Mouse (Mus musculus): Measurements from ENCODE around the gene Arf1. TPM values are rescaled to one million over a fixed set of nuclear protein-coding genes. Genes with fewer than 3 reads are reported as not detected.
"Not testable (repeated sequence)": the region's sequence is repeated elsewhere in the genome, so short reads cannot be mapped to it uniquely, and the experiment has no call there.

Gene Arf1
- total and polyA plus RNA-seq, 2 experiments from 2014 or later, result 372 to 685 TPM

DNA sequence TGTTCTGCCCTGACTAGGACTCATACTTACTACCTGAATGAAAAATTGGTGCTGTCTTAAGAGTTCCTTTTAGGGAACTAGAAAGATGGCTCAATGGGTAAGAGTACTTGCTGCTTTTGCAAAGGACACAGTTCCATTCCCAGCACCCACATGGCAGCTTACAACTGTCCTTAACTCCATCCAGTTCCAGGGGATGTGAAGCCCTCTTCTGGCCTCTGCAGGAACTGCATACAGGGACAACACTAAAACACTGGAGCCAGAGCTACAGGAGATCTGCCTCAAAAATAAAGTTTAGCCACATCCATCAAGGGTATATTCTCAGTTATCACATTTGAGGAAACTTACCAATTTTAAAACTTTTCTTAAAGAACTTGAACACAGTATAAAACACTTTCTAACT, 9.0 kb downstream of the Arf1 start:
- Histone ChIP-seq H3K27me3 (ENCODE audit: insufficient read depth, low read length) (no peaks in the 10 kb centered on the region), H3K9me3 (ENCODE audit: low read length) (no peaks in the 10 kb centered on the region), H3K4me1 (ENCODE audit: insufficient read depth) (0 out of 2 replicates have a peak, but pooled peaks cover 7% of the 10 kb centered on the region), H3K27ac (ENCODE audit: low read depth, low read length) (no peak overlapping the region), H3K36me3 (ENCODE audit: insufficient read depth) (no peaks in the 10 kb centered on the region), H3K4me2 (ENCODE audit: low read depth) (no peak overlapping the region), H3K9ac (no peak overlapping the region), H3K4me3 (ENCODE audit: low read depth, low read length) (no peak overlapping the region)
- DNase-seq, result no peak
- ATAC-seq, result no peak
- TF ChIP-seq CTCF (IDR thresholded peaks at IDR 0.05; ENCODE audit: low read depth), result peak; percentile 50

DNA sequence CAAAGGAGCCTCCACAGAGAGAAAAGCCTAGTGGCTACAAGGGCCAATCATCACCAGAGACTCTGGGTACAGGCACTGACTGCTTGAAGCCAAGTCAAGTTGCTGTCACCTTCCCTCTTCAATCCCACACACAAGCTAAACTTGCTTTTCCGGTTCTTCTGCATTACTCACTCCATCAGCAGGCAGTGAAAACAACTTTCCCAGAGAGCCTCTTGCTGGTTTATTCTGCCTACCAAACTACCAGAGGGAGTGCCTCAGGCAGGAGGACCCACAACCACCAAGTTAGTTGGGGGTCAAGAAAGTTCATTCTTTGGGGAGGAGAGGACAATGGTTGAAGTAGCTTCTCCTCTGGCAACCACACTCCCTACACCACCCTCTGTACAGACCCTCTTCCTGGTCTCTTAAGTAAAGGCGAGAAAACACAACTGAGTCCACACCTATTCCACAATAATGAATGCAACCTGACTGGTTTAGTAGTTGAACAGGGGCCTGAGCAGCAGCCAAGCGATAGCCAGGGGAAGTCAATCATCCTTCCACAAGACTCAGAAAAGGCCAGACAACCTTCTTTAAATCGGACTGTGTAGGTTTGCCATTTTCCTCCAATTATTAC, 9.6 kb downstream of the Arf1 start:
- Histone ChIP-seq H3K9ac (no peak overlapping the region), H3K4me3 (ENCODE audit: low read depth, low read length) (no peak overlapping the region), H3K9me3 (ENCODE audit: low read length) (no peaks in the 10 kb centered on the region), H3K27me3 (ENCODE audit: insufficient read depth, low read length) (no peaks in the 10 kb centered on the region), H3K4me2 (ENCODE audit: low read depth) (no peak overlapping the region), H3K4me1 (ENCODE audit: insufficient read depth) (0 out of 2 replicates have a peak, but pooled peaks cover 7% of the 10 kb centered on the region), H3K36me3 (ENCODE audit: insufficient read depth) (no peaks in the 10 kb centered on the region), H3K27ac (ENCODE audit: low read depth, low read length) (no peak overlapping the region)
- DNase-seq (no peak), ATAC-seq (no peak)
- WGBS, result 92% methylated on average over 4 of the region's 4 CpGs
- TF ChIP-seq CTCF (IDR thresholded peaks at IDR 0.05; ENCODE audit: low read depth), result no peak

DNA sequence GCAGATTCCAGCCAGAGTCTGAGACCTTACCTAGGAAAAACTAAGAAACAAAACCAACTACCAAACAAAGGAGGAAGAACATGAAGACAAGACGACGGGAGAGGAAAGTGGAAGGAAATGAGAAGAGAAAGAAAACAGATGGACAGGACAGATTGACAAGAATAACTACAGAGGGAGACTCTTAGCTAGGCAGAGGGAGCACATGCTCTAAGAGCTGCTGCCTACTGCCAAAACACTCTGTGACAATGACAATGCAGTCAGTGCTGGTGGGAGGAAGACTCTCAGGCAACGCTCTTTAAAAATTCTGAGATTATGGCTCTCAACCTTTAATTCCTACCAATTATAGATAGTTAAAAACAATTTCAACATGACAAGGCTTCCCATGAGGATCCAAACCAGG, 11.1 kb downstream of the Arf1 start:
- Histone ChIP-seq H3K4me1 (ENCODE audit: insufficient read depth) (0 out of 2 replicates have a peak, but pooled peaks cover 4% of the 10 kb centered on the region), H3K9ac (no peak overlapping the region), H3K27ac (ENCODE audit: low read depth, low read length) (no peak overlapping the region), H3K4me2 (ENCODE audit: low read depth) (no peak overlapping the region), H3K4me3 (ENCODE audit: low read depth, low read length) (no peak overlapping the region), H3K27me3 (ENCODE audit: insufficient read depth, low read length) (no peaks in the 10 kb centered on the region), H3K9me3 (ENCODE audit: low read length) (no peaks in the 10 kb centered on the region), H3K36me3 (ENCODE audit: insufficient read depth) (peaks cover 8% of the 10 kb centered on the region)
- 57% methylated on average over 3 of the region's 3 CpGs for WGBS
- ATAC-seq (peak; percentile 84), DNase-seq (peak; percentile 49)
- TF ChIP-seq CTCF (IDR thresholded peaks at IDR 0.05; ENCODE audit: low read depth), result no peak

DNA sequence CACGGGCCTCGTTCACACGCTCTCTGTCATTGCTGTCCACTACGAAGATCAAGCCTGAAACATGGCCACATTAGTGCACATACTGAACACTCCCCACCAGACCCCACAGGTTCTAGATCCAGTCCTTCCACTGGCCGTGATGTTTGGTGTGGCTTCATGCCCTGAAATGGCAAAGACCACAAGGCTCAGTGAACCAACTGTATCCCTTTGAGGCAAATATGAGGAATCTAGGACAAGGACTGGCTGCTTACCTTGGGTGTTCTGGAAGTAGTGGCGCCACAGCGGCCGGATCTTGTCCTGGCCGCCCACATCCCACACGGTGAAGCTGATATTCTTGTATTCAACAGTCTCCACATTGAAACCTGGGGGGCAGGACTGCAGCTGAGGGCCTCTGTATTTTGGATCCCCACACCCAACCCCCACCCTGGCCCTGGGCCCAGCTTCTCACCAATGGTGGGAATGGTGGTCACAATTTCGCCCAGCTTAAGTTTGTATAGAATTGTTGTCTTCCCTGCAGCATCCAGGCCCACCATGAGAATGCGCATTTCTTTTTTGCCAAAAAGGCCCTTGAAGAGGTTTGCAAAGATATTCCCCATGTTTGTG, 15.1 kb downstream of the Arf1 start:
- H3K9me3 ChIP-seq (ENCODE audit: low read length), result no peaks in the 10 kb centered on the region
- TF ChIP-seq CTCF (IDR thresholded peaks at IDR 0.05; ENCODE audit: low read depth), result no peak
- peaks cover 4% of the 10 kb centered on the region; the same call in 1 of the 2 replicates for H3K4me1 ChIP-seq (ENCODE audit: insufficient read depth)
- peaks cover 26% of the 10 kb centered on the region for H3K36me3 ChIP-seq (ENCODE audit: insufficient read depth)
- H3K27me3 ChIP-seq (ENCODE audit: insufficient read depth, low read length), result no peaks in the 10 kb centered on the region
- 91% methylated on average over 12 of the region's 12 CpGs for WGBS
- H3K9ac ChIP-seq, result no peak overlapping the region
- ATAC-seq (no peak), DNase-seq (no peak)
- no peak overlapping the region for H3K4me2 ChIP-seq (ENCODE audit: low read depth)
- H3K27ac ChIP-seq (ENCODE audit: low read depth, low read length), result no peak overlapping the region
- H3K4me3 ChIP-seq (ENCODE audit: low read depth, low read length), result no peak overlapping the region

DNA sequence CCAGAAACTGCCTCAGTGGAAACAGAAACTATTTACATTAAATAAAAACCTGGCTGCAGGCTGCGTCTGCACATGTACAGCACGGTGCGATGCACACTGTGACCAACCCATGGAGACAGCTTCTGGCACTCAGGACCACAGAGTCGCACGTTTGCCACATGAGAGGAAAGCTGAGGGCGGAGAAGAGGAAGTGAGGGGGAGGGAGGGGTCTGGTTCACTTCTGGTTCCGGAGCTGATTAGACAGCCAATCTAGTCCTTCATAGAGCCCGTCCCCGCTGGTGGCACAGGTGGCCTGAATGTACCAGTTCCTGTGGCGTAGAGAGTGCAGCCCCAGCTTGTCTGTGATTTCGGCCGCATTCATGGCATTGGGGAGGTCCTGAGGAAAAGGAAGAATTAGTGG, 15.8 kb downstream of the Arf1 start:
- peaks cover 26% of the 10 kb centered on the region for H3K36me3 ChIP-seq (ENCODE audit: insufficient read depth)
- not testable (repeated sequence) for H3K4me1 ChIP-seq (ENCODE audit: insufficient read depth); H3K27ac ChIP-seq (ENCODE audit: low read depth, low read length); H3K4me2 ChIP-seq (ENCODE audit: low read depth); H3K4me3 ChIP-seq (ENCODE audit: low read depth, low read length); H3K9ac ChIP-seq; DNase-seq; ATAC-seq; H3K9me3 ChIP-seq (ENCODE audit: low read length); H3K27me3 ChIP-seq (ENCODE audit: insufficient read depth, low read length)
- WGBS, result 80% methylated on average over 12 of the region's 12 CpGs

DNA sequence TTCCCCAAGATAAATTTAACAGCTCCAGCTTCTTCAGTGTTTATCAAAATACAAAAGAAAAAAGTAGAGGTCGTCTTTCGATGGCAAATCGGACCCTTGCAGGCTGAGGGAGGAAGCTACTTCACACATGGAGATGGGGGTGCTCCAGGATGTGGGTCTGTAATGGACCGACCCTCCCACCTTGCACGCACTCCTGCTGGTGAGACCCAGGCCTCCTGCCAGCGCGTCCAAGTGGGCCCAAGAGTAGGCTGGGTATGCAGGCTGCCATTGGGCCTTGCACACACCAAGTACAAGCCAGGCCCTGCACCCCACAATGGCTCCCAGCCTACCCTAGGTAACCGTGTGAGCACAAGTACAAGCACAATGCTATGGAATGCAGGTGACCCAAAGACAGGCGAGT, 16.5 kb downstream of the Arf1 start:
- peaks cover 28% of the 10 kb centered on the region for H3K36me3 ChIP-seq (ENCODE audit: insufficient read depth)

DNA sequence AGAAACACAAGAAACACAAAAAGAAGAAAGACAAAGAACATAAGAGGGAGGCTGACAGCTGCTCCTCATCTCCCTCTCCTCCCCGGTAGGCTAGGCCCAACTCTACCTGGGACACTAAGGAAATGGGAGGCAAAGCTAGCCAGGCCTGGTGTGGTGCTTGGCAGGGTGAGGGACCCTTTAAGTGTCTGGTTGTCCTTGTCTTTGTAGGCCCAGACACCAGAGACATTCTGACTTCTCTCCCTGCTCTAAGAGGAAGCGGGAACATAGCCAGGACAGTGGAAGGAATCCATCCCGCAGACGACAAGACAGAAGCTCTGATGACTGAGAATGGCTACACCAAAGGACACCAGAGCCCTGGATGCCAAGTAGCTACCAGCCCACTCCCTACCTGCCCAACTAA, 18.1 kb downstream of the Arf1 start:
- H3K9ac ChIP-seq, result no peak overlapping the region
- H3K4me1 ChIP-seq (ENCODE audit: insufficient read depth), result no peaks in the 10 kb centered on the region; the same call in 1 of the 2 replicates
- no peak overlapping the region for H3K27ac ChIP-seq (ENCODE audit: low read depth, low read length)
- H3K4me3 ChIP-seq (ENCODE audit: low read depth, low read length), result no peak overlapping the region
- no peak overlapping the region for H3K4me2 ChIP-seq (ENCODE audit: low read depth)
- 77% methylated on average over 4 of the region's 4 CpGs for WGBS
- no peaks in the 10 kb centered on the region for H3K9me3 ChIP-seq (ENCODE audit: low read length)
- H3K36me3 ChIP-seq (ENCODE audit: insufficient read depth), result peaks cover 37% of the 10 kb centered on the region
- no peak for DNase-seq
- TF ChIP-seq CTCF (IDR thresholded peaks at IDR 0.05; ENCODE audit: low read depth), result no peak
- H3K27me3 ChIP-seq (ENCODE audit: insufficient read depth, low read length), result no peaks in the 10 kb centered on the region
- ATAC-seq, result no peak

More for the DNA sequence above, 16.5 kb downstream of the Arf1 start:
- not testable (repeated sequence) for H3K27ac ChIP-seq (ENCODE audit: low read depth, low read length); H3K4me1 ChIP-seq (ENCODE audit: insufficient read depth); H3K4me2 ChIP-seq (ENCODE audit: low read depth); H3K9ac ChIP-seq; H3K27me3 ChIP-seq (ENCODE audit: insufficient read depth, low read length); DNase-seq; H3K9me3 ChIP-seq (ENCODE audit: low read length); H3K4me3 ChIP-seq (ENCODE audit: low read depth, low read length); ATAC-seq
- WGBS, result 90% methylated on average over 9 of the region's 9 CpGs

All from forebrain, postnatal 0 days (tissue).